Mouse (Mus musculus) MEL (cell line): ENCODE data around the gene Pbx4. TPM values are rescaled to one million over a fixed set of nuclear protein-coding genes. Genes with fewer than 3 reads are reported as not detected.

Experiments used
- DNase-seq: peaks from one replicate; pipeline ENCODE4 v3.0.0; 2011; ENCODE audit warnings: low read depth, low spot score
- H3K27ac ChIP-seq: 2 replicates; pipeline ENCODE4 v1.5.1; 2012; ENCODE audit warnings: low read depth, mild to moderate bottlenecking, control low read depth, low read length, moderate library complexity; ENCODE audit not compliant: control insufficient read depth
- H3K27me3 ChIP-seq, 2 experiments: fragments of 150-350 bp in 1 of 2; sonication (generic) in 1 of 2; 2 replicates each; pipeline ENCODE4 v1.6.1; 2012; ENCODE audit warnings: low read length in 2 of 2, mild to moderate bottlenecking in 2 of 2, improper control_type of control experiment in 1 of 2, moderate library complexity in 1 of 2; ENCODE audit not compliant: insufficient read depth in 2 of 2, control insufficient read depth in 1 of 2
- H3K36me3 ChIP-seq, 2 experiments: 2 replicates each; pipeline ENCODE4 v1.6.1; 2012 to 2014; ENCODE audit warnings: low read length in 2 of 2, improper control_type of control experiment in 1 of 2, inconsistent platforms in 1 of 2, mild to moderate bottlenecking in 1 of 2; ENCODE audit not compliant: insufficient read depth in 2 of 2, control insufficient read depth in 1 of 2
- H3K4me1 ChIP-seq, 2 experiments: fragments of 150-350 bp in 1 of 2; sonication (generic) in 1 of 2; 2 replicates each; pipeline ENCODE4 v1.6.1; 2012; ENCODE audit warnings: low read length in 2 of 2, improper control_type of control experiment in 1 of 2, mild to moderate bottlenecking in 1 of 2; ENCODE audit not compliant: insufficient read depth in 2 of 2, control insufficient read depth in 1 of 2
- H3K4me3 ChIP-seq, 2 experiments: fragments of 150-350 bp in 1 of 2; sonication (generic) in 1 of 2; 2 replicates each; pipeline ENCODE4 v1.5.1; 2012; ENCODE audit warnings: low read depth in 2 of 2, low read length in 2 of 2, mild to moderate bottlenecking in 2 of 2, moderate library complexity in 2 of 2, control low read depth in 1 of 2, improper control_type of control experiment in 1 of 2; ENCODE audit not compliant: control insufficient read depth in 1 of 2, insufficient read depth in 1 of 2
- H3K79me2 ChIP-seq: 2 replicates; pipeline ENCODE4 v1.6.1; 2012; ENCODE audit warnings: mild to moderate bottlenecking, low read length, moderate library complexity; ENCODE audit not compliant: control insufficient read depth, poor library complexity, insufficient read depth
- H3K9ac ChIP-seq: 2 replicates; pipeline ENCODE4 v1.6.1; 2012; ENCODE audit warnings: low read depth, mild to moderate bottlenecking, control low read depth, low read length, moderate library complexity; ENCODE audit not compliant: control insufficient read depth, poor library complexity, severe bottlenecking
- H3K9me3 ChIP-seq: fragments of 150-350 bp; sonication (generic); replicated peaks from 2 replicates; pipeline ENCODE4 v1.6.1; 2012; ENCODE audit warnings: mild to moderate bottlenecking, low read length, improper control_type of control experiment, moderate library complexity; ENCODE audit not compliant: insufficient read depth
- BHLHE40 ChIP-seq: IDR thresholded peaks from 2 replicates; pipeline ENCODE4 v1.6.1; 2012; ENCODE audit warnings: low read depth, mild to moderate bottlenecking, inconsistent platforms, low read length, improper control_type of control experiment, borderline replicate concordance
- CTCF ChIP-seq, 3 experiments: IDR thresholded peaks in 2 of 3; conservative IDR thresholded peaks in 1 of 3; 2 replicates each; pipeline ENCODE4 v1.5.1; 2011 to 2012; ENCODE audit warnings: low read length in 3 of 3, low read depth in 2 of 3, mild to moderate bottlenecking in 2 of 3, improper control_type of control experiment in 1 of 3, inconsistent platforms in 1 of 3, mixed read lengths in 1 of 3, moderate library complexity in 1 of 3; ENCODE audit not compliant: control insufficient read depth in 1 of 3, insufficient read depth in 1 of 3, poor library complexity in 1 of 3, severe bottlenecking in 1 of 3
- ELF1 ChIP-seq: IDR thresholded peaks from 2 replicates; pipeline ENCODE4 v1.6.1; 2014; ENCODE audit warnings: low read depth, mild to moderate bottlenecking, inconsistent platforms, low read length, improper control_type of control experiment, moderate library complexity
- EP300 ChIP-seq, 2 experiments: IDR thresholded peaks; 2 replicates each; pipeline ENCODE4 v1.6.1; 2011; ENCODE audit warnings: improper control_type of control experiment in 2 of 2, low read length in 2 of 2, low read depth in 1 of 2, mild to moderate bottlenecking in 1 of 2
- ETS1 ChIP-seq: IDR thresholded peaks from 2 replicates; pipeline ENCODE4 v1.6.1; 2012; ENCODE audit warnings: low read depth, mild to moderate bottlenecking, inconsistent platforms, low read length, improper control_type of control experiment, moderate library complexity
- GABPA ChIP-seq: IDR thresholded peaks from 2 replicates; pipeline ENCODE4 v1.6.1; 2012; ENCODE audit warnings: low read depth, mild to moderate bottlenecking, inconsistent platforms, low read length, improper control_type of control experiment, moderate library complexity
- HCFC1 ChIP-seq: IDR thresholded peaks from 2 replicates; pipeline ENCODE4 v1.6.1; 2012; ENCODE audit warnings: low read depth, mild to moderate bottlenecking, inconsistent platforms, low read length, improper control_type of control experiment, moderate library complexity
- JUND ChIP-seq: IDR thresholded peaks from 2 replicates; pipeline ENCODE4 v1.6.1; 2011; ENCODE audit warnings: low read depth, mild to moderate bottlenecking, improper control_type of control experiment, low read length
- MAFK ChIP-seq: IDR thresholded peaks from 2 replicates; pipeline ENCODE4 v1.6.1; 2011; ENCODE audit warnings: low read depth, mild to moderate bottlenecking, low read length, improper control_type of control experiment, borderline replicate concordance
- MAX ChIP-seq: IDR thresholded peaks from 2 replicates; pipeline ENCODE4 v1.6.1; 2011; ENCODE audit warnings: low read length, improper control_type of control experiment
- MEF2A ChIP-seq: IDR thresholded peaks from 2 replicates; pipeline ENCODE4 v1.6.1; 2014; ENCODE audit warnings: low read depth, mild to moderate bottlenecking, inconsistent platforms, low read length, improper control_type of control experiment; ENCODE audit not compliant: poor library complexity, insufficient replicate concordance, severe bottlenecking; ENCODE audit errors: extremely low read depth
- MYC ChIP-seq: IDR thresholded peaks from 2 replicates; pipeline ENCODE4 v1.6.1; 2011; ENCODE audit warnings: low read depth, mild to moderate bottlenecking, low read length, improper control_type of control experiment, moderate library complexity
- NELFE ChIP-seq: IDR thresholded peaks from 2 replicates; pipeline ENCODE4 v1.6.1; 2011; ENCODE audit warnings: low read depth, low read length, improper control_type of control experiment
- POLR2A ChIP-seq, 2 experiments: IDR thresholded peaks; 2 replicates each; pipeline ENCODE4 v1.6.1; 2011 to 2012; ENCODE audit warnings: low read length in 2 of 2, mild to moderate bottlenecking in 2 of 2, control low read depth in 1 of 2, improper control_type of control experiment in 1 of 2, low read depth in 1 of 2, moderate library complexity in 1 of 2; ENCODE audit not compliant: control insufficient read depth in 1 of 2, insufficient read depth in 1 of 2, poor library complexity in 1 of 2
- RAD21 ChIP-seq: IDR thresholded peaks from 2 replicates; pipeline ENCODE4 v1.6.1; 2011; ENCODE audit warnings: mild to moderate bottlenecking, low read depth, low read length, improper control_type of control experiment
- RCOR1 ChIP-seq: IDR thresholded peaks from 2 replicates; pipeline ENCODE4 v1.6.1; 2012; ENCODE audit warnings: low read depth, mild to moderate bottlenecking, inconsistent platforms, low read length, improper control_type of control experiment
- SIN3A ChIP-seq: IDR thresholded peaks from 2 replicates; pipeline ENCODE4 v1.6.1; 2012; ENCODE audit warnings: low read length, improper control_type of control experiment, inconsistent platforms
- TBP ChIP-seq: IDR thresholded peaks from 2 replicates; pipeline ENCODE4 v1.8.0; 2011; ENCODE audit warnings: low read depth, low read length, improper control_type of control experiment
- UBTF ChIP-seq: IDR thresholded peaks from 2 replicates; pipeline ENCODE4 v1.6.1; 2012; ENCODE audit warnings: low read depth, mild to moderate bottlenecking, inconsistent platforms, low read length, improper control_type of control experiment, moderate library complexity, borderline replicate concordance; ENCODE audit not compliant: insufficient read depth
- USF1 ChIP-seq: IDR thresholded peaks from 2 replicates; pipeline ENCODE4 v1.6.1; 2014; ENCODE audit warnings: low read depth, mild to moderate bottlenecking, inconsistent platforms, low read length, improper control_type of control experiment, moderate library complexity
- USF2 ChIP-seq, 2 experiments: IDR thresholded peaks; 2 replicates each; pipeline ENCODE4 v1.6.1; 2011 to 2012; ENCODE audit warnings: improper control_type of control experiment in 2 of 2, low read length in 2 of 2, borderline replicate concordance in 1 of 2, inconsistent platforms in 1 of 2, low read depth in 1 of 2, mild to moderate bottlenecking in 1 of 2; ENCODE audit not compliant: insufficient read depth in 1 of 2
- ZNF384 ChIP-seq: IDR thresholded peaks from 2 replicates; pipeline ENCODE4 v1.6.1; 2012; ENCODE audit warnings: low read depth, mild to moderate bottlenecking, inconsistent platforms, low read length, improper control_type of control experiment
- polyA plus RNA-seq, 2 experiments: library from polyadenylated mRNA; stranded (reverse) in 1 of 2; unstranded in 1 of 2; fragments of >175 nt in 1 of 2; fragments of >200 nt in 1 of 2; gene quantifications; 2 replicates each; pipeline versions ENCODE4 v1.2.1 to v1.2.4; 2012; ENCODE audit warnings: low replicate concordance in 2 of 2, low read depth in 1 of 2; ENCODE audit not compliant: insufficient read length in 2 of 2, insufficient read depth in 1 of 2, missing spikeins in 1 of 2
- total RNA-seq: library from RNA; depleted of rRNA; stranded (reverse); fragments of 300-350 nt; gene quantifications from 2 replicates; pipeline ENCODE4 v1.2.3, GENCODE M21; 2012

The Pbx4 gene
- total and polyA plus RNA-seq, 3 experiments: 9.3 to 15.6 TPM; not detected in 1

- peaks cover 6 to 17% of the 10 kb centered on the region in 2 experiments for H3K4me1 ChIP-seq
- no peak for DNase-seq
- no peak overlapping the region for H3K4me3 ChIP-seq
- peaks cover 9 to 14% of the 10 kb centered on the region in 2 experiments for H3K36me3 ChIP-seq
- TF ChIP-seq MEF2A (no peak), ZNF384 (no peak), ETS1 (no peak), RCOR1 (no peak), USF1 (no peak), MAX (no peak), UBTF (no peak), HCFC1 (no peak), BHLHE40 (no peak)
- H3K27me3 ChIP-seq: no peaks in the 10 kb centered on the region
- H3K9me3 ChIP-seq: no peaks in the 10 kb centered on the region
- H3K27ac ChIP-seq: no peak overlapping the region
- H3K9ac ChIP-seq: no peak overlapping the region
- H3K79me2 ChIP-seq: peaks cover 9% of the 10 kb centered on the region
Measured at GRCm38 (mm10) chr8:69915748-69916147, 83.5 kb downstream of the Pbx4 start.

GRCm38 (mm10) chr8:69918506-69918905 lies 86.2 kb downstream of the Pbx4 start:
- Histone ChIP-seq H3K36me3 (peaks cover 9 to 18% of the 10 kb centered on the region in 2 experiments), H3K27ac (no peak overlapping the region), H3K4me1 (peaks cover 9 to 26% of the 10 kb centered on the region in 2 experiments), H3K9me3 (no peaks in the 10 kb centered on the region), H3K27me3 (no peaks in the 10 kb centered on the region), H3K9ac (no peak overlapping the region), H3K79me2 (peaks cover 9% of the 10 kb centered on the region), H3K4me3 (no peak overlapping the region)
- no peak for DNase-seq
- no peak for TF ChIP-seq GABPA
- TF ChIP-seq JUND: no peak
- TF ChIP-seq ZNF384: no peak
- no peak for TF ChIP-seq RAD21
- no peak for TF ChIP-seq USF1
- no peak for TF ChIP-seq NELFE
- no peak for TF ChIP-seq MYC
- no peak for TF ChIP-seq EP300 (IDR thresholded peaks at IDR 0.05; ENCODE audit: low read depth in 1 of 2, low read length in 2 of 2)
- no peak for TF ChIP-seq CTCF (IDR thresholded peaks at IDR 0.05 in 2 of 3, conservative IDR thresholded peaks at IDR 0.05 in 1 of 3; ENCODE audit: control insufficient read depth in 1 of 3, insufficient read depth in 1 of 3, low read depth in 2 of 3, low read length in 3 of 3, poor library complexity in 1 of 3, severe bottlenecking in 1 of 3)
- no peak for TF ChIP-seq ELF1
- no peak for TF ChIP-seq USF2 (IDR thresholded peaks at IDR 0.05; ENCODE audit: borderline replicate concordance in 1 of 2, insufficient read depth in 1 of 2, low read depth in 1 of 2, low read length in 2 of 2)
- TF ChIP-seq RCOR1: no peak
- TF ChIP-seq POLR2A (IDR thresholded peaks at IDR 0.05; ENCODE audit: control insufficient read depth in 1 of 2, insufficient read depth in 1 of 2, low read depth in 1 of 2, low read length in 2 of 2, poor library complexity in 1 of 2): no peak
- TF ChIP-seq SIN3A: no peak
- no peak for TF ChIP-seq MAFK
- no peak for TF ChIP-seq TBP
